Mouse (Mus musculus) cerebellum, adult 2 months (tissue): ENCODE measurements around the gene Msh4.

Experiments
- CTCF ChIP-seq: fragments of 200-500 bp; IDR thresholded peaks from 2 replicates; pipeline ENCODE4 v1.5.1; 2011; ENCODE audit warnings: low read depth, mild to moderate bottlenecking, control low read depth, low read length, moderate library complexity, borderline replicate concordance; ENCODE audit not compliant: insufficient read depth
- POLR2A ChIP-seq: fragments of 200-500 bp; IDR thresholded peaks from 2 replicates; pipeline ENCODE4 v1.6.1; 2011; ENCODE audit warnings: low read length, control low read depth, borderline replicate concordance; ENCODE audit not compliant: insufficient read depth

DNA sequence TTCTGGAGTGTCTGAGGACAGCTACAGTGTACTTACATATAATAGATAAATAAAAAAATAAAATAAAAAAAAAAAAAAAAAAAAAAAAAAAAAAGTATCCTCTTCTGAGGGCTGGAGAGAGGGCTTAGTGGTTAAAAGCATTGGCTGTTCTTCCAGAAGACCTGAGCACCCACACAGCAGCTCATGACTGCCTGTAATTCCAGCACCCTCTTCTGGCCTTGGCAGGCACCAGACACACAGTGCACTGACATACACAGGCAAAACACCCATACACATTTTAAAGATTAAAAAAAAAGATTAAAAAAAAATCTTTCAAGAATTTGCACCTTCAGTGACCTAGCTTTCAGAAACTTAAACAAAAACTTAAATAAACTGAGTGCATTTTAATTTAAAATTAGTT, 19.6 kb downstream of the Msh4 start:
- TF ChIP-seq CTCF (peak; percentile 9; the same call in 1 of the 2 replicates), POLR2A (no peak)
